Mouse (Mus musculus) neural tube, embryonic 13.5 days (tissue): ENCODE measurements at regions not wholly inside any gene's neighbourhood (a gene's known extent, or its start where the extent isn't known, plus 50 kb on each side); places are given as distances from the start of the nearest gene placed in this dataset.

Source experiments
- ATAC-seq: fragments of 200-750 bp; cut with Nextera tagmentation; 2 replicates; pipeline ENCODE4 v1.8.0; 2017; ENCODE audit warnings: low read depth, mild to moderate bottlenecking, moderate TSS enrichment, moderate library complexity
- H3K27ac ChIP-seq: fragments of 300-500 bp; sonication (generic); replicated peaks from 2 replicates; pipeline ENCODE4 v1.5.1; 2015; ENCODE audit warnings: moderate library complexity, mild to moderate bottlenecking, inconsistent platforms
- H3K27me3 ChIP-seq: fragments of 300-500 bp; sonication (generic); 2 replicates; pipeline ENCODE4 v1.6.1; 2015; ENCODE audit warnings: mild to moderate bottlenecking, inconsistent platforms
- H3K36me3 ChIP-seq: fragments of 300-500 bp; sonication (generic); 2 replicates; pipeline ENCODE4 v1.6.1; 2015; ENCODE audit warnings: mild to moderate bottlenecking, inconsistent platforms
- H3K4me1 ChIP-seq: fragments of 300-500 bp; sonication (generic); replicated peaks from 2 replicates; pipeline ENCODE4 v1.6.1; 2015; ENCODE audit warnings: inconsistent platforms
- H3K4me2 ChIP-seq: fragments of 300-500 bp; sonication (generic); 2 replicates; pipeline ENCODE4 v1.6.1; 2015; ENCODE audit warnings: inconsistent platforms, mild to moderate bottlenecking, moderate library complexity
- H3K4me3 ChIP-seq: fragments of 300-500 bp; sonication (generic); 2 replicates; pipeline ENCODE4 v1.5.1; 2015; ENCODE audit warnings: mild to moderate bottlenecking, inconsistent platforms
- H3K9ac ChIP-seq: fragments of 300-500 bp; sonication (generic); 2 replicates; pipeline ENCODE4 v1.6.1; 2015; ENCODE audit warnings: moderate library complexity, mild to moderate bottlenecking, inconsistent platforms
- H3K9me3 ChIP-seq: fragments of 300-500 bp; sonication (generic); 2 replicates; pipeline ENCODE4 v1.6.1; 2016; ENCODE audit warnings: inconsistent platforms
- WGBS: fragments of 180-500 bp; shearing (Covaris S2); methylation state at CpG from one replicate; pipeline ENCODE4 v1.1.7; 2015; 5-methylcytosine and 5-hydroxymethylcytosine counted together

GRCm38 (mm10) chr10:67658005-67658545 is 109.3 kb upstream of the Ado start:
- H3K4me3 ChIP-seq = no peak overlapping the region
- H3K4me1 ChIP-seq = no peaks in the 10 kb centered on the region
- no peaks in the 10 kb centered on the region for H3K27me3 ChIP-seq
- no peak overlapping the region for H3K9ac ChIP-seq
- H3K27ac ChIP-seq = no peak overlapping the region
- ATAC-seq = no peak
- WGBS = 82% methylated on average over 4 of the region's 4 CpGs
- no peak overlapping the region for H3K4me2 ChIP-seq
- no peaks in the 10 kb centered on the region for H3K36me3 ChIP-seq
- no peaks in the 10 kb centered on the region for H3K9me3 ChIP-seq

- Histone ChIP-seq H3K4me3 (no peak overlapping the region), H3K27ac (no peak overlapping the region), H3K4me1 (no peaks in the 10 kb centered on the region), H3K27me3 (no peaks in the 10 kb centered on the region), H3K9me3 (no peaks in the 10 kb centered on the region), H3K4me2 (no peak overlapping the region), H3K9ac (no peak overlapping the region), H3K36me3 (no peaks in the 10 kb centered on the region)
- ATAC-seq = no peak
- 73% methylated on average over 2 of the region's 2 CpGs for WGBS
These were observed 108.5 kb upstream of the Ado start for GRCm38 (mm10) chr10:67657305-67657704.

GRCm38 (mm10) chr10:67654518-67654917 is 105.8 kb upstream of the Ado start:
- Histone ChIP-seq H3K9me3 (no peaks in the 10 kb centered on the region), H3K4me3 (no peak overlapping the region), H3K4me2 (no peak overlapping the region), H3K27me3 (no peaks in the 10 kb centered on the region), H3K36me3 (no peaks in the 10 kb centered on the region), H3K9ac (no peak overlapping the region), H3K27ac (no peak overlapping the region), H3K4me1 (no peaks in the 10 kb centered on the region)
- no peak for ATAC-seq
- 92% methylated on average over 10 of the region's 10 CpGs for WGBS

- 57% methylated on average over 3 of the region's 3 CpGs for WGBS
- no peak overlapping the region for H3K9ac ChIP-seq
- no peak for ATAC-seq
- H3K4me2 ChIP-seq = no peak overlapping the region
- no peaks in the 10 kb centered on the region for H3K9me3 ChIP-seq
- peaks cover 9% of the 10 kb centered on the region; the same call in 1 of the 2 replicates for H3K4me1 ChIP-seq
- no peaks in the 10 kb centered on the region for H3K36me3 ChIP-seq
- H3K27me3 ChIP-seq = peaks cover 7% of the 10 kb centered on the region; the same call in 1 of the 2 replicates
- no peak overlapping the region for H3K27ac ChIP-seq
- H3K4me3 ChIP-seq = no peak overlapping the region
These were observed 103.5 kb upstream of the Ado start for GRCm38 (mm10) chr10:67652300-67652699.

GRCm38 (mm10) chr10:67651386-67651785 is 102.6 kb upstream of the Ado start:
- Histone ChIP-seq H3K36me3 (no peaks in the 10 kb centered on the region), H3K4me1 (peaks cover 18% of the 10 kb centered on the region), H3K4me2 (no peak overlapping the region), H3K27me3 (peaks cover 7% of the 10 kb centered on the region; the same call in 1 of the 2 replicates), H3K4me3 (no peak overlapping the region), H3K9ac (no peak overlapping the region), H3K9me3 (no peaks in the 10 kb centered on the region), H3K27ac (no peak overlapping the region)
- no peak for ATAC-seq
- 99% methylated on average over 2 of the region's 2 CpGs for WGBS

GRCm38 (mm10) chr10:67647777-67648727 is 99.3 kb upstream of the Ado start:
- Histone ChIP-seq H3K9me3 (no peaks in the 10 kb centered on the region), H3K27ac (no peak overlapping the region), H3K9ac (0 out of 2 replicates have a peak overlapping the region, but pooled peaks have one; percentile 52), H3K4me3 (peak overlapping the region; percentile 25), H3K4me1 (peaks cover 24% of the 10 kb centered on the region), H3K27me3 (peaks cover 21% of the 10 kb centered on the region), H3K4me2 (peak overlapping the region; percentile 58), H3K36me3 (no peaks in the 10 kb centered on the region)
- ATAC-seq = no peak
- 23% methylated on average over 20 of the region's 20 CpGs for WGBS

- H3K27ac ChIP-seq = no peak overlapping the region
- WGBS = 7% methylated on average over 14 of the region's 14 CpGs
- no peaks in the 10 kb centered on the region for H3K9me3 ChIP-seq
- H3K4me2 ChIP-seq = peak overlapping the region; percentile 58
- H3K4me3 ChIP-seq = peak overlapping the region; percentile 25
- H3K4me1 ChIP-seq = peaks cover 24% of the 10 kb centered on the region
- H3K27me3 ChIP-seq = peaks cover 21% of the 10 kb centered on the region
- H3K9ac ChIP-seq = peak overlapping the region; percentile 52
- H3K36me3 ChIP-seq = no peaks in the 10 kb centered on the region
- ATAC-seq = 0 out of 2 replicates have a peak, but pooled peaks have one; percentile 33
These were observed 98.2 kb upstream of the Ado start for GRCm38 (mm10) chr10:67646659-67647559.

- no peak overlapping the region for H3K4me3 ChIP-seq
- H3K27me3 ChIP-seq = peaks cover 21% of the 10 kb centered on the region
- no peaks in the 10 kb centered on the region for H3K36me3 ChIP-seq
- WGBS = 31% methylated on average over 3 of the region's 3 CpGs
- peaks cover 24% of the 10 kb centered on the region for H3K4me1 ChIP-seq
- no peaks in the 10 kb centered on the region for H3K9me3 ChIP-seq
- ATAC-seq = no peak
- no peak overlapping the region for H3K27ac ChIP-seq
- no peak overlapping the region for H3K4me2 ChIP-seq
- no peak overlapping the region for H3K9ac ChIP-seq
These were observed 97.1 kb upstream of the Ado start for GRCm38 (mm10) chr10:67645821-67646220.

GRCm38 (mm10) chr10:67644280-67644679 is 95.5 kb upstream of the Ado start:
- Histone ChIP-seq H3K9ac (no peak overlapping the region), H3K27ac (no peak overlapping the region), H3K36me3 (no peaks in the 10 kb centered on the region), H3K4me1 (peaks cover 24% of the 10 kb centered on the region), H3K27me3 (peaks cover 21% of the 10 kb centered on the region), H3K4me2 (no peak overlapping the region), H3K9me3 (no peaks in the 10 kb centered on the region), H3K4me3 (no peak overlapping the region)
- ATAC-seq = no peak
- WGBS = 55% methylated on average over 1 of the region's 1 CpGs

- Histone ChIP-seq H3K4me1 (peaks cover 24% of the 10 kb centered on the region), H3K36me3 (no peaks in the 10 kb centered on the region), H3K9me3 (no peaks in the 10 kb centered on the region), H3K27me3 (peaks cover 21% of the 10 kb centered on the region), H3K9ac (no peak overlapping the region), H3K27ac (no peak overlapping the region), H3K4me3 (no peak overlapping the region), H3K4me2 (no peak overlapping the region)
- no peak for ATAC-seq
- WGBS = 48% methylated on average over 7 of the region's 7 CpGs
These were observed 94.9 kb upstream of the Ado start for GRCm38 (mm10) chr10:67643685-67644084.

- no peaks in the 10 kb centered on the region for H3K9me3 ChIP-seq
- H3K36me3 ChIP-seq = no peaks in the 10 kb centered on the region
- 71% methylated on average over 5 of the region's 5 CpGs for WGBS
- H3K4me2 ChIP-seq = no peak overlapping the region
- no peak overlapping the region for H3K4me3 ChIP-seq
- no peak overlapping the region for H3K27ac ChIP-seq
- H3K9ac ChIP-seq = no peak overlapping the region
- peaks cover 9% of the 10 kb centered on the region; the same call in 1 of the 2 replicates for H3K4me1 ChIP-seq
- 0 out of 2 replicates have a peak, but pooled peaks cover 5% of the 10 kb centered on the region for H3K27me3 ChIP-seq
- no peak for ATAC-seq
These were observed 88.6 kb upstream of the Ado start for GRCm38 (mm10) chr10:67637339-67637738.
